Mouse (Mus musculus): ENCODE measurements at regions not wholly inside any gene's neighbourhood (a gene's known extent, or its start where the extent isn't known, plus 50 kb on each side); places are given as distances from the start of the nearest gene placed in this dataset.
A peak's percentile ranks its signal among the peaks of the same experiment; 100 is the strongest.

GRCm38 (mm10) chr10:91580959-91581358 is 399.8 kb upstream of the Tmpo start:
- H3K9ac ChIP-seq (replicated peaks), result no peak overlapping the region
- 51% methylated on average over 11 of the region's 11 CpGs for WGBS
- H3K27ac ChIP-seq (replicated peaks), result no peak overlapping the region
- H3K4me2 ChIP-seq (replicated peaks), result no peak overlapping the region
- H3K9me3 ChIP-seq, result no peaks in the 10 kb centered on the region
- H3K4me3 ChIP-seq, result no peak overlapping the region
- H3K36me3 ChIP-seq, result no peaks in the 10 kb centered on the region
- ATAC-seq (replicated peaks), result no peak
- H3K4me1 ChIP-seq, result 0 out of 2 replicates have a peak, but pooled peaks cover 7% of the 10 kb centered on the region
- H3K27me3 ChIP-seq, result no peaks in the 10 kb centered on the region

GRCm38 (mm10) chr10:91575323-91576064 is 394.4 kb upstream of the Tmpo start:
- H3K9me3 ChIP-seq, result no peaks in the 10 kb centered on the region
- ATAC-seq (replicated peaks), result no peak
- H3K27ac ChIP-seq (replicated peaks), result no peak overlapping the region
- H3K4me2 ChIP-seq (replicated peaks), result no peak overlapping the region
- H3K27me3 ChIP-seq, result no peaks in the 10 kb centered on the region
- no peaks in the 10 kb centered on the region for H3K36me3 ChIP-seq
- WGBS, result 72% methylated on average over 17 of the region's 17 CpGs
- H3K9ac ChIP-seq (replicated peaks), result no peak overlapping the region
- H3K4me3 ChIP-seq, result no peak overlapping the region
- no peaks in the 10 kb centered on the region for H3K4me1 ChIP-seq

DNA sequence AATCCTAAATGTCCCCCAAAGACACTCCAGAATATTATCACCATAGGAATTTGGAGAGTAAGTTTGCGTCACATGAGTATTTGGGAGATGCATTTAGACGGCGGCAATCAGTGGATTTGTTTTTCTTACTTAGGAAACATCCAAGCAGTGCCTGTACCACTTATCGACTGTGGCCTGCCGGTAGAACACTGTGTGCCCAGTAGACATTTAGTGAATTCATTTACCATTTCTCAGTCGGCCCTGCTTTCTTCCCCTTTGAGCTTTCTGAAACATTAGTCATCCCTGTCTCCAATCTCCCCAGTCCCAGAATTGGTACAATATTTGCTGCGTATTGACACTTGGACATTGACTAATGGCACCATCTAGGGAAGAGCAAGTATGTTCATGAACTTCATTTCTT is 391.7 kb upstream of the Tmpo start:
- H3K4me2 ChIP-seq (replicated peaks), result no peak overlapping the region
- H3K9me3 ChIP-seq, result no peaks in the 10 kb centered on the region
- H3K27me3 ChIP-seq, result no peaks in the 10 kb centered on the region
- no peak overlapping the region for H3K9ac ChIP-seq (replicated peaks)
- no peaks in the 10 kb centered on the region for H3K4me1 ChIP-seq
- no peak overlapping the region for H3K27ac ChIP-seq (replicated peaks)
- H3K4me3 ChIP-seq, result no peak overlapping the region
- 63% methylated on average over 7 of the region's 7 CpGs for WGBS
- no peaks in the 10 kb centered on the region for H3K36me3 ChIP-seq
- ATAC-seq (replicated peaks), result no peak

GRCm38 (mm10) chr10:91569046-91569445 is 387.9 kb upstream of the Tmpo start:
- no peak for ATAC-seq (replicated peaks)
- WGBS, result 87% methylated on average over 6 of the region's 6 CpGs
- H3K27ac ChIP-seq (replicated peaks), result no peak overlapping the region
- no peaks in the 10 kb centered on the region for H3K36me3 ChIP-seq
- H3K27me3 ChIP-seq, result no peaks in the 10 kb centered on the region
- H3K9ac ChIP-seq (replicated peaks), result no peak overlapping the region
- no peaks in the 10 kb centered on the region for H3K4me1 ChIP-seq
- H3K9me3 ChIP-seq, result no peaks in the 10 kb centered on the region
- H3K4me2 ChIP-seq (replicated peaks), result no peak overlapping the region
- no peak overlapping the region for H3K4me3 ChIP-seq

- ATAC-seq (replicated peaks), result no peak
- no peak overlapping the region for H3K4me3 ChIP-seq
- no peaks in the 10 kb centered on the region for H3K36me3 ChIP-seq
- H3K4me1 ChIP-seq, result no peaks in the 10 kb centered on the region
- H3K27ac ChIP-seq (replicated peaks), result no peak overlapping the region
- 20% methylated on average over 7 of the region's 7 CpGs for WGBS
- H3K9ac ChIP-seq (replicated peaks), result no peak overlapping the region
- H3K27me3 ChIP-seq, result no peaks in the 10 kb centered on the region
- H3K4me2 ChIP-seq (replicated peaks), result no peak overlapping the region
- H3K9me3 ChIP-seq, result no peaks in the 10 kb centered on the region
Measured at GRCm38 (mm10) chr10:91566116-91566774, 385.1 kb upstream of the Tmpo start.

GRCm38 (mm10) chr10:91559307-91559706 is 378.2 kb upstream of the Tmpo start:
- H3K4me3 ChIP-seq, result no peak overlapping the region
- H3K27ac ChIP-seq (replicated peaks), result no peak overlapping the region
- H3K27me3 ChIP-seq, result no peaks in the 10 kb centered on the region
- no peaks in the 10 kb centered on the region for H3K36me3 ChIP-seq
- no peak overlapping the region for H3K4me2 ChIP-seq (replicated peaks)
- ATAC-seq (replicated peaks), result peak; percentile 80
- H3K9me3 ChIP-seq, result no peaks in the 10 kb centered on the region
- no peak overlapping the region for H3K9ac ChIP-seq (replicated peaks)
- 63% methylated on average over 5 of the region's 5 CpGs for WGBS
- 0 out of 2 replicates have a peak, but pooled peaks cover 5% of the 10 kb centered on the region for H3K4me1 ChIP-seq

DNA sequence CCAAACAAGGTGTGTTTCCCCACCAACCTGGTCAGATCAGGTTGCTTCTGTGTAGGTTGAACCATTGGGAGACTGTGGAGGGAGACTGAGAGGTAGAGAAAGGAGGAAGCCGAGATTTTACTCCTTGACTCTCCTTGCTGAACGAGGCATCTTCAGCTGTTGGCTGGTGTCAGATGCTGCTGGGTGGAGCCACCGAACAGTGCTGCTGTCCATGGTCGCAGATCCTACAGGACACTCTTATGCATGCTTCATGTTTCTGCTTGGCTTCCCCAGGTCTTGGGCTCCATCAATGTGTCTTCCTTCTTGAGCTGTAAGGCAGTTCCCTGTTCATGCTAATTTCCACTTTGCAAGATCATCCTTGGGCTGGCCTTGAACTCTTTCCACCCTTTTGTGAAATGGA is 367.0 kb upstream of the Tmpo start:
- no peak overlapping the region for H3K9ac ChIP-seq (replicated peaks)
- H3K27me3 ChIP-seq, result no peaks in the 10 kb centered on the region; the same call in 1 of the 2 replicates
- H3K4me2 ChIP-seq (replicated peaks), result no peak overlapping the region
- ATAC-seq (replicated peaks), result no peak
- H3K27ac ChIP-seq (replicated peaks), result no peak overlapping the region
- H3K4me1 ChIP-seq, result peaks cover 18% of the 10 kb centered on the region
- no peak overlapping the region for H3K4me3 ChIP-seq
- 79% methylated on average over 4 of the region's 4 CpGs for WGBS
- H3K36me3 ChIP-seq, result no peaks in the 10 kb centered on the region
- H3K9me3 ChIP-seq, result no peaks in the 10 kb centered on the region

DNA sequence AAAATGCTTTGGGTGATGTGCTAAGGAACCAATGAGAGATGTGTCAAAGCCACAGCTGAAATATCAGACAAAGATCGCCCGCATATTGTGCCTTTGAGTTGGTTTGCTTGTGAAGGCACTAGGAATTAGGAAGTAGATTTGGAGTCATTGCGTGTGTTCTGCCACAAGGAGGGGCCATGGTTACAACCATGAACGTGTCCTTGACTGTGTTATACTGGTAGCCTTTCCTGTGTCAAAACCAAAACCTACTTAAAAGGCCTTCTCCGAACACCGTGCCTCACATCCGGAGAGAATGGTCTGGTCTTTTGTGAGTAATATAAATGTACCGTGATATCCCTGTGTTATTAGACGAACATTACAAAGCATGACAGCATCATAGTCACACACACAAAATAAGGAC is 365.0 kb upstream of the Tmpo start:
- WGBS, result 14% methylated on average over 9 of the region's 9 CpGs
- Histone ChIP-seq H3K9ac (replicated peaks) (no peak overlapping the region), H3K4me1 (peaks cover 18% of the 10 kb centered on the region), H3K27ac (replicated peaks) (no peak overlapping the region), H3K4me3 (no peak overlapping the region), H3K9me3 (no peaks in the 10 kb centered on the region), H3K4me2 (replicated peaks) (peak overlapping the region; percentile 30), H3K36me3 (no peaks in the 10 kb centered on the region), H3K27me3 (no peaks in the 10 kb centered on the region; the same call in 1 of the 2 replicates)
- ATAC-seq (replicated peaks), result peak; percentile 88

DNA sequence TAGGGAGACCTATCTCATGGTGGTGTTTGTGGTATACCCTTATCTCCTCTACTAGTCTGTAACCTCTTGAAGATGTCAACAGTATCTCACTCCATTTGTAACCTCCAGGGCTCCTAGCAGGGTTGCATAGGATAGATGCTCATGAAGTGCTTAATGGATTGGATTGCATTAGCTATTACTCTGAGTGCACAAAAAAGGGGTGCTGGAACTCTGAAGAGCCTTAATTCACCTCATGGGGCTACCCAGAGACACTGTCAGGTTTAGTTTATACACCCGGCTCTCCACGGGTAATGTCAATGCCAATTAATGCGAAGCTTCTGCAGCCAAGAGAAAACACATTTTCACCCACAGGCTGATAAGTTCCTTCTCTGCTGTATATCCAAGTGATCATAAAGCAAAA is 364.3 kb upstream of the Tmpo start:
- Histone ChIP-seq H3K27ac (replicated peaks) (no peak overlapping the region), H3K4me2 (replicated peaks) (no peak overlapping the region), H3K36me3 (no peaks in the 10 kb centered on the region), H3K9me3 (no peaks in the 10 kb centered on the region), H3K4me3 (no peak overlapping the region), H3K27me3 (no peaks in the 10 kb centered on the region; the same call in 1 of the 2 replicates), H3K9ac (replicated peaks) (no peak overlapping the region), H3K4me1 (peaks cover 18% of the 10 kb centered on the region)
- ATAC-seq (replicated peaks), result no peak
- WGBS, result 51% methylated on average over 3 of the region's 3 CpGs

DNA sequence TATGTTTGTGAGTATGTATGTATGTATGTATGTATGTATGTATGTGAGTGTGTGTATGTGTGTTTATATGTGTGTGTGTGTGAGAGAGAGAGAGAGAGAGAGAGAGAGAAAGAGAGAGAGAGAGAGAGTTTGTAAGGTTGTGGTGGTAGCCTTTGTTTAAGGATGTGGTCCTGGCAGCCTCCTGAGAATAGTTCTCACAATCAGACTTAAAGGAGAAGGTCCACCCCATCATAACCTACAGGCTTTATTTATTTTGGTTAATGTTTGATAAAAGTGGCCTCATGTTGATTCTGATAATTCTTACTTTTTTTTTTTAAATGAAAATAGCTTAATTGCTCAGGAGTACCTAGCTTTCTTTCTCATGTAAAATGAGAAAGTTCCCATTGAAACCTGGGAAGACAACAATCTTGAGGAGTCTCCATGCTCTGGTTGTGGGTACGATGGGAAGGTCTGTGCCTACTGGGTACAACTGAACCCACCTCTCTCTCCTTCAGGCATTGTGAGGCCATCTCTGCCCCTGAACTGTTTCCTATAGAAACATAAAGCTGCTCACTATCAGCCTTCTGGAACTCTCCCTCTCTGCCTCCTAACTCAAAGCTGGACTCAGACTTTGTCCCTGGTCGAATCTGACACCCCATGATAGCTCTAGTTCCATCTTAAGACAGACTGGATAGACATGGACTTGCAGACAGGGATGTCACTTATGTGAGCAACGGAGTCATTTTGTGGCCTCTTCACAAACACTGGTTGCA is 362.2 kb upstream of the Tmpo start:
- Histone ChIP-seq H3K4me1 (peaks cover 18% of the 10 kb centered on the region), H3K4me3 (no peak overlapping the region), H3K27me3 (no peaks in the 10 kb centered on the region), H3K36me3 (no peaks in the 10 kb centered on the region), H3K4me2 (replicated peaks) (no peak overlapping the region), H3K27ac (replicated peaks) (no peak overlapping the region), H3K9ac (replicated peaks) (no peak overlapping the region), H3K9me3 (no peaks in the 10 kb centered on the region)
- 89% methylated on average over 3 of the region's 3 CpGs for WGBS
- no peak for ATAC-seq (replicated peaks)

- H3K4me1 ChIP-seq, result peaks cover 23% of the 10 kb centered on the region
- no peak overlapping the region for H3K27ac ChIP-seq (replicated peaks)
- WGBS, result 10% methylated on average over 9 of the region's 9 CpGs
- peak; percentile 27; the same call in 1 of the 2 replicates for ATAC-seq (replicated peaks)
- no peaks in the 10 kb centered on the region for H3K9me3 ChIP-seq
- H3K36me3 ChIP-seq, result no peaks in the 10 kb centered on the region
- no peaks in the 10 kb centered on the region for H3K27me3 ChIP-seq
- no peak overlapping the region for H3K4me3 ChIP-seq
- no peak overlapping the region for H3K9ac ChIP-seq (replicated peaks)
- H3K4me2 ChIP-seq (replicated peaks), result no peak overlapping the region
Measured at GRCm38 (mm10) chr10:91542201-91542604, 361.1 kb upstream of the Tmpo start.

- no peak overlapping the region for H3K4me2 ChIP-seq (replicated peaks)
- no peak overlapping the region for H3K9ac ChIP-seq (replicated peaks)
- H3K27me3 ChIP-seq, result no peaks in the 10 kb centered on the region
- H3K36me3 ChIP-seq, result no peaks in the 10 kb centered on the region
- H3K9me3 ChIP-seq, result no peaks in the 10 kb centered on the region
- no peak for ATAC-seq (replicated peaks)
- H3K27ac ChIP-seq (replicated peaks), result no peak overlapping the region
- WGBS, result 16% methylated on average over 8 of the region's 8 CpGs
- peaks cover 7% of the 10 kb centered on the region for H3K4me1 ChIP-seq
- H3K4me3 ChIP-seq, result no peak overlapping the region
Measured at GRCm38 (mm10) chr10:91537241-91537640, 356.1 kb upstream of the Tmpo start.
